Mouse (Mus musculus): ENCODE measurements around the gene Fam207a. TPM values are rescaled to one million over a fixed set of nuclear protein-coding genes. Genes with fewer than 3 reads are reported as not detected.

Fam207a gene
- polyA plus RNA-seq, 1 experiment from 2014 or later = 32.7 TPM

DNA sequence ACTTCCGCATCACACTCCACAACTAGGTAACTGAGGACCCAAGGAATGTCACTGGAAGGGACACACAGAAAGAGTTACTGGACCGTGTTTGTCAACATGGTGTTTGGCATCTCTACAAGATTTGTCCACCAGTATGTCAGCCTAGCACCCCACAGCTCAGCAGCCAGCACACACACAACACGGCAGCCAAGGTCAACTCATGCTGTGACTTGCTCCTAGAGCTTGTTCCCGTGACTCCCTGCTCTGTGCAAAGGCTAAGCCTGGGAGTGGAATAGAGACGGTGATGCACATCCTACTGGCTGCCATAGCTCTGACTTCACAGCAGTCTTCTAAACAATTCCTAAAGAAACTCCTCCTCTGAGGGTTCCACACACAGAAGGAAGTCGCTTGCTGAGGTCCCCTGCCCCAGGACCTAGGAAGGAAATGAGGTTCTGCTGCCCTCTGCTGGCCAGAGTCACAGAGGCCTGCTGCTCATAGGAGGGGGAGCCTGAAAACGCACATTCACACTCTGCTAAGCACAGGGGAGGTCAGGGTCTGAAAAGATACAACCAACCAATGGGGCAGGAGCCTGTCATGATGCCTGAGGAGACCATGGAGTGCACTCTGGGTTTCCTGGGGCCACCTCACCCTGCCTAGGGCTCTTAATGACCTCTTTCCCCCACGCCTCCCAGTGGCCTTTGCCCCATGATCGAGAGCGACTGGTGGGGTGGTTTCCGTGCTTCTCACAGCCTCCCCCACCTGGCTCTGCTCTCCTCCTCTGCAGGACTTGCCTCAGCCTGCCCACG lies 6.0 kb downstream of the Fam207a start:
- peak overlapping the region; percentile 65 for H3K27ac ChIP-seq
- H3K4me1 ChIP-seq = peaks cover 39% of the 10 kb centered on the region
- H3K27me3 ChIP-seq (replicated peaks) = no peaks in the 10 kb centered on the region
- H3K4me2 ChIP-seq = peak overlapping the region; percentile 11; the same call in 1 of the 2 replicates
- peaks cover 98% of the 10 kb centered on the region for H3K36me3 ChIP-seq
- peak; percentile 73 for ATAC-seq
- no peaks in the 10 kb centered on the region for H3K9me3 ChIP-seq (replicated peaks)
- no peak overlapping the region for H3K4me3 ChIP-seq
- peak overlapping the region; percentile 39; the same call in 1 of the 2 replicates for H3K9ac ChIP-seq
- WGBS (ENCODE audit: insufficient replicate concordance) = 53% methylated on average over 12 of the region's 12 CpGs

- Histone ChIP-seq H3K9me3 (replicated peaks) (no peaks in the 10 kb centered on the region), H3K4me1 (peaks cover 33% of the 10 kb centered on the region), H3K4me3 (no peak overlapping the region), H3K36me3 (peaks cover 97% of the 10 kb centered on the region), H3K9ac (no peak overlapping the region), H3K4me2 (no peak overlapping the region), H3K27me3 (replicated peaks) (no peaks in the 10 kb centered on the region), H3K27ac (no peak overlapping the region)
- WGBS (ENCODE audit: insufficient replicate concordance) = 82% methylated on average over 3 of the region's 3 CpGs
- no peak for ATAC-seq
Observed at GRCm38 (mm10) chr10:77508744-77509143, 6.8 kb downstream of the Fam207a start.

DNA sequence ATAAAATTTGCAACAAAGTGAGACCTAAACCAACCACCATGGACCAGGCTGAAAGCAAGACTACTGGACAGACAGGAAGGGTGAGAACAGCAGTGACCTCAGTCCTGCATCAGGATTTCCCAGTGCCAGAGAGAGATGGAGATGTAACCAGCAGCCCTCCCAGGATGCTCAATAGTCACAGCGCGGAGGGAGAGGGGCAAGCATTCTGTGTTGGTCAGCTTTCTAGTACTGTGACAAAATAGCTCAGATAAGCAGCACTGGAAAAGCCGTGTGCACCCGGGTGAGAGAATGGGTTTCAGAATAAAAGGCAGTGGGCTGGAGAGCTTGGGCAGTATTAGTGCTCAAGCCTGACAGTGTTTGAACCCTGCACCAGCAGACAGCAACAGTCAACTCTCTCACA lies 7.8 kb downstream of the Fam207a start:
- WGBS (ENCODE audit: insufficient replicate concordance) = 95% methylated on average over 4 of the region's 4 CpGs
- no peak for ATAC-seq
- H3K4me2 ChIP-seq = no peak overlapping the region
- peaks cover 33% of the 10 kb centered on the region for H3K4me1 ChIP-seq
- H3K27me3 ChIP-seq (replicated peaks) = no peaks in the 10 kb centered on the region
- H3K4me3 ChIP-seq = no peak overlapping the region
- peaks cover 97% of the 10 kb centered on the region for H3K36me3 ChIP-seq
- no peak overlapping the region for H3K27ac ChIP-seq
- no peaks in the 10 kb centered on the region for H3K9me3 ChIP-seq (replicated peaks)
- no peak overlapping the region for H3K9ac ChIP-seq

DNA sequence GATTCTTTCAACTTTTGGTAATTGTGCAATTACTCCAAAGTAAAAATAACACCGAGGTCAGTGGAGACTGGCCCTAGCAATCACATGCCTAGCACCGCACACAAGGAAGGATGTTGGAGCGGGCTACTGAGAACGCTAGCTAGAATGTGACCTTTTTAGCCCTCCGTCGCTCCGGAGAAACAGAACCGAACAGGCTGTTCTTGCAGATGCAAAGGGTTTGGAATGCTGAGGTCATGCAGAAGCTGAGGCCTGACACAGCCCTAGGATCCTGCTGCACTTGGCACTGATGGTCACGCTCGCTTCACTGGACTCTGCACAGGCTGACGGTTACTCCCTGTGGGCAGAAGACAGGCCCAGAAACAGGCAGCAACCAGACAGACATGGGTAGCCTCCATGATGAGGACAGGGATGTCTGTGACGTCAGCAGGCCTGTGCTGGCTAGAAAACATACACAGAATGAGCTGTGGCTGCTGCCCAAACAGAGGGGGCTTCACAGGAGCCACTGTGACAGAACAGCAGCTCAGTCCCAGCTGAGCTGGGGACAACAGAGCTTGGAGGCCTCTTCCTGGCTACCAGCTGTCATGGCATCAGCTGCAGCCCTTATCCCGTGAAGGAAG lies 8.5 kb downstream of the Fam207a start:
- Histone ChIP-seq H3K27ac (no peak overlapping the region), H3K9me3 (replicated peaks) (no peaks in the 10 kb centered on the region), H3K27me3 (replicated peaks) (no peaks in the 10 kb centered on the region), H3K36me3 (peaks cover 95% of the 10 kb centered on the region), H3K4me3 (no peak overlapping the region), H3K4me1 (peaks cover 33% of the 10 kb centered on the region), H3K4me2 (no peak overlapping the region), H3K9ac (no peak overlapping the region)
- no peak for ATAC-seq
- WGBS (ENCODE audit: insufficient replicate concordance) = 86% methylated on average over 13 of the region's 13 CpGs

DNA sequence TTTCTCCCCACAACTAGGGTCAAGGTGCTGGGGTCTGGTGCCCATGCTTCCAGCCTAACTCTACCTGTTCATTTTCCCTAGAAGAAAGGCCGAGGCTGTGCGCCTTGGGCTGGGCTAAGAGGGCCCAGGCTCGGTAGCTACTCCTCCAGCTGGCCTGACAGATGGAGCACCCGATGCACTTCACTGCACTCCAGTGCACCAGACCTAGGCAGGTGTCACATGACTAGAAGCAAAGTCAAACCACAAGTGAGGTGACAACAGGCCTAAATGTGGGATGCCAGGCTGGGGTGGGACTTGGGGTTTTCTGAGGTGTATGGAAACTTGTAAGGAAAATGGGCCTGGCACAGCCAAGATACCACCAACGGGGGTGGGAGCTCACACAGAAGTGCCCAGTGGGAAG lies 9.1 kb downstream of the Fam207a start:
- H3K4me3 ChIP-seq = no peak overlapping the region
- H3K4me1 ChIP-seq = peaks cover 29% of the 10 kb centered on the region
- 87% methylated on average over 5 of the region's 5 CpGs for WGBS (ENCODE audit: insufficient replicate concordance)
- H3K9ac ChIP-seq = no peak overlapping the region
- H3K9me3 ChIP-seq (replicated peaks) = no peaks in the 10 kb centered on the region
- no peak overlapping the region for H3K27ac ChIP-seq
- H3K4me2 ChIP-seq = no peak overlapping the region
- H3K36me3 ChIP-seq = peaks cover 95% of the 10 kb centered on the region
- no peaks in the 10 kb centered on the region for H3K27me3 ChIP-seq (replicated peaks)
- no peak for ATAC-seq

- Histone ChIP-seq H3K27me3 (replicated peaks) (no peaks in the 10 kb centered on the region), H3K4me1 (peaks cover 9% of the 10 kb centered on the region), H3K4me2 (no peak overlapping the region), H3K9me3 (replicated peaks) (no peaks in the 10 kb centered on the region), H3K9ac (no peak overlapping the region), H3K4me3 (no peak overlapping the region), H3K27ac (no peak overlapping the region), H3K36me3 (peaks cover 95% of the 10 kb centered on the region)
- no peak for ATAC-seq
- 90% methylated on average over 6 of the region's 6 CpGs for WGBS (ENCODE audit: insufficient replicate concordance)
Observed at GRCm38 (mm10) chr10:77504143-77504542, 11.4 kb downstream of the Fam207a start.

DNA sequence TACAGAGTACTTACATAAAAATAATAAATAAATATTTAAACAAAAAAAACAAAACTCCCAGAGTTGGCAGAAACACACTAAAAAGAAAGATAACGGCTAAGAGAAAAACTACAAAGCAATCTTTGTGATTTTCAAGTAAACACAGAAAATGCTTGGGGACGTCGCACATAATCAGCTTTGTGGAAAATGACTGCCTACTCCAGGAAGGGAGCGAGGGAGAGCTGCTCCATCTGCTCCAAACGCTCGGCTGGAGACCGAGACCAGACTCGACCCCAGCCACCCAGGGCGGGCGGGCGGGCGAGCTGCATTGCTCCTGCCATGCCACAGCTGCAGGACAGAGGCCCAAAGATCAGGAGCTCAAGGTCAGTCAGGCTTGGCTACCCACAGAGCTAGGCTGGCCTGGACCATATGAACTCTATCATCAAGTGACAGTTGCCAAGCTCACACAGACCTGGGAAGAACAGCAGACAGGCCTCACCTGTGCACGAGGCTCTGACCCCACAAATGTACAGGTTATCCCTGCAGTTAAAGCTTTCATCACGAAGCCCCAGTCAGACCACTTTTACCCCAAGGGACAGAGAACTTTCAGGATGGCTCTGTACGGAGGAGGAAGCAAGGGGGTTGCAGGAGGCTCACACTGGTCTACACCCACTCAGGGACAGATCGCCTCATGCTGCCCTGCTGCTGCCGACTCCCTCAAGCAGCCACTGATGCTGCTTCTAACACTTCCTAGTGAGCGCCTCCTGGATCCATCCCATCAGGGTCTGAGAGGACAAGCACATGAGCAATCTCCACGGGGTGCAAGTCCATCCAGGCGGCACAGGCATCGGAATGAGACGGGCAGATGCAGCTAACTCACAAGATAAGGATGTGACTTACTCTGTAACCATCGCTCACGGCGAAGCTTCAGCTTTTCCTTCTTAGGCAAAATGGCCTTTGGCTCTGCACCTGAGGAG lies 12.3 kb downstream of the Fam207a start:
- Histone ChIP-seq H3K9ac (no peak overlapping the region), H3K9me3 (replicated peaks) (no peaks in the 10 kb centered on the region), H3K4me3 (no peak overlapping the region), H3K27me3 (replicated peaks) (no peaks in the 10 kb centered on the region), H3K27ac (no peak overlapping the region), H3K4me2 (no peak overlapping the region), H3K4me1 (peaks cover 3% of the 10 kb centered on the region), H3K36me3 (peaks cover 94% of the 10 kb centered on the region)
- no peak for ATAC-seq
- 83% methylated on average over 25 of the region's 25 CpGs for WGBS (ENCODE audit: insufficient replicate concordance)

- no peak for ATAC-seq
- Histone ChIP-seq H3K4me1 (peaks cover 3% of the 10 kb centered on the region), H3K27me3 (replicated peaks) (no peaks in the 10 kb centered on the region), H3K36me3 (peaks cover 94% of the 10 kb centered on the region), H3K4me2 (no peak overlapping the region), H3K27ac (no peak overlapping the region), H3K9ac (no peak overlapping the region), H3K9me3 (replicated peaks) (no peaks in the 10 kb centered on the region), H3K4me3 (no peak overlapping the region)
- 75% methylated on average over 14 of the region's 14 CpGs for WGBS (ENCODE audit: insufficient replicate concordance)
Observed at GRCm38 (mm10) chr10:77500636-77501035, 14.9 kb downstream of the Fam207a start.

DNA sequence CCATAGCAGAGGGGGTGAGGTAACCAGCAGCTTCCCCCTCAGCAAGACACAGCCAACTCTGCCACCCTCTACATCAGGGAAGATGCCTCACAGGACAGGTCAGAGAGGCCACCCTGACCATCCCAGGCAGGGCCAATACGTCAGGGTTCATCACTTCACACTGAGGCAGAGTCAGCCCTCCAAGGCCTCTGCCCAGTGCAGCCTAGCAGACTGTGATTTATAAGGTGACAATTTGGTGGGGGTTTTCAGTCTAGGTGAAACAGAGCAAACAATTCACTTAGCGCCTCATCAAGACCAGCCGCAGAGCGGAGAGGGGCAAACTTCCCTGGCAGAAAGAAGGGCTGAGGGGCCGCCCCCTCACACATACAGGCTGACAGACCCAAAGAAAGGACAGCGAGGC lies 17.3 kb downstream of the Fam207a start:
- Histone ChIP-seq H3K4me1 (peaks cover 3% of the 10 kb centered on the region), H3K9me3 (replicated peaks) (no peaks in the 10 kb centered on the region), H3K27ac (no peak overlapping the region), H3K36me3 (peaks cover 96% of the 10 kb centered on the region), H3K4me2 (no peak overlapping the region), H3K4me3 (no peak overlapping the region), H3K27me3 (replicated peaks) (no peaks in the 10 kb centered on the region), H3K9ac (no peak overlapping the region)
- ATAC-seq = no peak
- WGBS (ENCODE audit: insufficient replicate concordance) = 79% methylated on average over 6 of the region's 6 CpGs

DNA sequence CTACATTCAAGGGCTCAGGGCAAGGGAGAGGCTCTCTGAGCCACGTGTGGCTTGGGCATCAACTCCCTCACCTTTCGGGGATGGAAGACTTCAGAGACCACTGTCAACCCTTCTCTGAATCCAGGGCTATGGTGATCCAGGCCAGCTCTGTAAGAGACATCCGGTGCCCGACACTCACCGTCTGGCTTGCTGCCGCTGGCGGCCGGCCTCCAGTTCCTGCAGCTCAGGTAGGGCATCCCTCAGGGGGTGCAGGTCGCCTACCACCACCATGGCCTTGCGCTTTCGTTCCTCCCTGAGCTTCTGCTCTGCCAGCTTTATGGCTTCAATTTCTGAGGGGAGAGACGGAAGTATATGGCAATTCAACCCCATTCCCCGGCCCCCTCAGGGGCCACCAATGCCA lies 18.4 kb downstream of the Fam207a start:
- 87% methylated on average over 13 of the region's 13 CpGs for WGBS (ENCODE audit: insufficient replicate concordance)
- Histone ChIP-seq H3K4me2 (no peak overlapping the region), H3K9me3 (replicated peaks) (0 out of 2 replicates have a peak, but pooled peaks cover 4% of the 10 kb centered on the region), H3K27ac (no peak overlapping the region), H3K4me1 (peaks cover 3% of the 10 kb centered on the region), H3K9ac (no peak overlapping the region), H3K4me3 (no peak overlapping the region), H3K27me3 (replicated peaks) (no peaks in the 10 kb centered on the region), H3K36me3 (peaks cover 97% of the 10 kb centered on the region)
- no peak for ATAC-seq

- no peaks in the 10 kb centered on the region for H3K4me1 ChIP-seq
- H3K27ac ChIP-seq = no peak overlapping the region
- ATAC-seq = no peak
- H3K36me3 ChIP-seq = peaks cover 95% of the 10 kb centered on the region
- no peak overlapping the region for H3K4me2 ChIP-seq
- H3K4me3 ChIP-seq = no peak overlapping the region
- 94% methylated on average over 3 of the region's 3 CpGs for WGBS (ENCODE audit: insufficient replicate concordance)
- no peak overlapping the region for H3K9ac ChIP-seq
- H3K9me3 ChIP-seq (replicated peaks) = 0 out of 2 replicates have a peak, but pooled peaks cover 4% of the 10 kb centered on the region
- no peaks in the 10 kb centered on the region for H3K27me3 ChIP-seq (replicated peaks)
Observed at GRCm38 (mm10) chr10:77492885-77493284, 22.7 kb downstream of the Fam207a start.

GRCm38 (mm10) chr10:77491585-77491984 lies 24.0 kb downstream of the Fam207a start:
- Histone ChIP-seq H3K27me3 (replicated peaks) (no peaks in the 10 kb centered on the region), H3K4me1 (no peaks in the 10 kb centered on the region), H3K9me3 (replicated peaks) (0 out of 2 replicates have a peak, but pooled peaks cover 4% of the 10 kb centered on the region), H3K9ac (no peak overlapping the region), H3K36me3 (peaks cover 95% of the 10 kb centered on the region), H3K4me3 (no peak overlapping the region), H3K27ac (no peak overlapping the region), H3K4me2 (no peak overlapping the region)
- WGBS (ENCODE audit: insufficient replicate concordance) = 86% methylated on average over 6 of the region's 6 CpGs
- no peak for ATAC-seq
